Mouse (Mus musculus): ENCODE results near the gene Apoc2. TPM values are rescaled to one million over a fixed set of nuclear protein-coding genes. Genes with fewer than 3 reads are reported as not detected.

Apoc2 gene
- total RNA-seq (2021): not detected

GRCm38 (mm10) chr7:19677872-19678271, at the start of gene Apoc2:
Apoc2 (minus strand) TSS chr7:19677941.
- no peak for DNase-seq

GRCm38 (mm10) chr7:19726541-19726940, 48.8 kb upstream of the Apoc2 start:
- DNase-seq: no peak

- no peak for DNase-seq
Observed at GRCm38 (mm10) chr7:19724167-19724566, 46.4 kb upstream of the Apoc2 start.

DNA sequence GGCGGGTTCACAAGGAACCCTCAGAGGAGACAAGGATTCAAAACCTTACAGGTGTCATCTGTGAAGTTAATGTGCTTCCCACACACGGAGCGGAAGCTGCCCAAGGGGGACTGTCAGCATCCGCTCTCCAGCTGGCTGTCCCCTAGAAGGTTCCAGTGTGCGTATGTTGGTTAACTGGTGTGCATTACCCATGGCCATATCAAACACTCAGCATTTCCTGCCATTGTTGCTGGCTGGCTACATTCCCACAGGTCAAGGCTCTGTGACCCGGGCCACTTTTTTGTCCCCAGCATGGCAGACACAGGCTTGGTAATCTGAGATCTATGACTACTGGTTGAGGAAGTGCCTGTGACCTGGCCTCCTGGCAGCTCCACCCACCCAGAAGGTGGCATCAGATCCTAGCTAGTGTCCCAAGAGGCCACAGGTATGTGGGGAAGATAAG, 45.0 kb upstream of the Apoc2 start:
- DNase-seq: no peak

GRCm38 (mm10) chr7:19719200-19719599, 41.5 kb upstream of the Apoc2 start:
- DNase-seq: no peak

DNA sequence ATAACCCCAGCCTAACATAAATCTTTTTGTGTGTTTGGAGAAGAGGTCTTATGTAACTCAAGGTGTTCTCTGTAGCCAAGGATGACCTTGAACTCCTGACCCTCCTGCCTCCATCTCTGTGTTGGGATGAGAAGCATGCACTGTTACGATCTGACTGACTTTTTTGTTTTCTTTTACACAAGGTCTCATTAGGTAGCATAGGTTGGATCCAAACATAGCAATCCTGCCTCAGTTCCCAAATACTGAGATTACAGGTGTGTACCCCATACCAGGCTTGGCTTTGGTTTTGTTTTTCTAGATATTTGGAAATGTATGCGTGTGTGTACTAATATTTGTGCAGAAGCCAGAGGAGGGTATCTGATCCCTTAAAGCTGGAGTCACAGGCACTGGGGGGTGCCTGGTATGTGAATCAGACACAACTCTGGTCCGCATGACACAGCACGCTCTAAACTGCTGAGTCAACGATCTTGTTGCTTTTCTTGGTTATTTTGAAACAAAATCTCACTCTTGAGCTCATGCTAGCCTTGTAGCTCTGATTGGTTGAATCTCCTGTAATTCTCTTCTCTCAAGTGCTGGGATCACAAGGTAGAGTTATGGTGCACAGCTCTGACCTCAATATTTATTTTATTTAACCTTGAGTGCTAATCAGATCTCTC, 40.7 kb upstream of the Apoc2 start:
- DNase-seq: no peak

DNA sequence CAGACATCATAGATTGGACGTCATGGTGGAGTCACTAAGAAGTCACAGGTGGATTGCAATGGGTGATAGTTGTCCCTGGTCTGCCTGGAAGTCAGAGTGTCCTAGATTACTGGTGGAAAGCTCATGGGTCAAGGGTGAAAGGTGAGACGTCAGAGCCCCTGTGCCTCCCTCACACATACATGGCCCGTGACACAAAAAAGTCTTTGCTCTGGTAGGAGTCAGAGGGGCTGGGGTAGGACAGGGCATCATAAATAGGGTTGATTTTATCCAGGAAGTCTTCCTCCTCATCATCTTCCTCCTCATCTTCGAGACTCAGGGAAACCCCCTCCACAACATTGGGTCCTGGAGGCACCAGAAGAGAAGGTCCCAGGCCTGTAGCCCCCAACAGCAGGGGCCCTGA, 39.6 kb upstream of the Apoc2 start:
- no peak for DNase-seq

DNA sequence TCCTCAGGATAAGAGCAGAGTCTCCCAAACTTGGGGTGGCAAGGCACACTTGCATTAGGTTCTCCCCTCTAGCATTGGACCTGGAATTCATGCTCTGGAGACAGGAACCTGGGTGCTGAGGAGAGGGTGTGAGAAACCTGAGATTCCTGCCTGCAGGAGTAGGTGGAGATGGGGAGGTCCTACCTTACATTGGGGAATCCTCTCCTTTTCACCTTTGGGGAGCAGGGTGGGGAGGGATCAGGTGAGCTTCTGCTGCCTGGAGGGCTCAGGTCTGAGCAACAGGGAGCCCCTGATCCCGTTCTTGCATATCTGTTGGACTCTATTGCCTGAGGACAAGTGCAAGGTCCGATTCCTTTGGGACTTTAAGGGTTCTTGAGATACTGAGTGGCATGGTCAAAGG, 39.1 kb upstream of the Apoc2 start:
- DNase-seq: no peak

GRCm38 (mm10) chr7:19716055-19716682, 38.4 kb upstream of the Apoc2 start:
- DNase-seq: no peak

DNA sequence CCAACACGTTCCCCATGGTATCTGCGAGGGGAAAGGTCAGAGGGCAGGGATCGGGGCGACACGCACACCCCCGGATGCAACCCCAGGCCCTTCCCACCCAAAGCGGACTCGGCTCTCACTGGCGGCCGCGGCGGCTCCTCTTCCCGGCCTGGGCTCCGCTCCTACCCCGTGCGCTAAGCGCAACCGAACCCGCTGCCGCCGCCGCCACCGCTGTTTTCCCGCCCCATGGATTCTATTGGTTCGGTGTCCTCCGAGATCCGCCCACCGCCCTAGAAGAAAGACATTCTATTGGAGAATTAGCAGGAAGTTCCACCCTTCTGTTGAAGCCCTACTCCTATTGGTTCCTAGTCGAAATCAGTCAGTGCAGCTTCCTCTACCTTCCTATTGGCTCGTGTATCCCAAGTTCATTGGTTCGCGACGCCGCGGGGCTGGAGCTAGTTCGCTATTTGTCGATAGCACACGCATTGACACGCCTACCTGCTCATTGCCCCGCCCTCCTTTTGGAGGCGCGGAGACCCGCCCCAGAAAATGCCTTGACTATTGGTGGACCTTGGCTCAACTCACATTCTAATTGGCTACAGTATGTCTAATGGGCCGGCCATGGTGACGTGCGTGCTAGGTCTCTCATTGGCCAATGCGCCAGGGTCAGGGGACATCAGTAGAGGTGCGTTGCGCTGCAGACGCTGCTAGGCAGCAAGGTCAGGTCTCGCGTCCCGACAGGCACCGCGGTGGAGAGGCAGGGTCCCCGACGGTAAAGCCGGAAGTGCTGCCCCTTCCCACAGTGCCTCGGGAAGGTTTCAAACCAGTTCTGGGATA, 37.7 kb upstream of the Apoc2 start, which contains the start of gene Tomm40:
Gene Tomm40 (minus strand): TSS at position 200 of the 816 bp plus-strand sequence.
- peak; percentile 99 to 100 for DNase-seq

GRCm38 (mm10) chr7:19714836-19715235, 37.1 kb upstream of the Apoc2 start:
- no peak for DNase-seq

GRCm38 (mm10) chr7:19713598-19713997, 35.9 kb upstream of the Apoc2 start:
- no peak for DNase-seq

- no peak for DNase-seq
Observed at GRCm38 (mm10) chr7:19713196-19713595, 35.5 kb upstream of the Apoc2 start.

GRCm38 (mm10) chr7:19712414-19712813, 34.7 kb upstream of the Apoc2 start:
- DNase-seq: no peak

- no peak for DNase-seq
Observed at GRCm38 (mm10) chr7:19710650-19711049, 32.9 kb upstream of the Apoc2 start.

DNA sequence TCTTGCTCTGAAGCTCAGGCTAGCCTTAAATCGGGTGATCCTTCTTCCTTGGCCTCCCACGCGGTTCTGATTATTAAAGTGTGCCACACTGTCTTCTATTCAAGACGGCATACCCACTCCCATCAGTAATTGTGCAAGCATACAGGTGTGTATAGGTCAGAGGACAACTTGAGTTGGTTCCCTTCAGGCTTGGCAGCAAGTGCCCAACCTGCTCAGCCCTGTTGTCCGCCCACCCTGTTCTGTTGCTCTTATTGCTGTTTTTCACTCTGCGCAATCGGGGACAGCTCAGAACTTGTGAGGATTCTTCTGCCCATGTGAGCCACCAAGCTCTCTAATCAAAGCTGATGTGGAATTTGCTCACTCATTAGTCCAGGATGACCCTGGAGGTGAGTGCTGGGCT, 27.5 kb upstream of the Apoc2 start:
- no peak for DNase-seq

DNA sequence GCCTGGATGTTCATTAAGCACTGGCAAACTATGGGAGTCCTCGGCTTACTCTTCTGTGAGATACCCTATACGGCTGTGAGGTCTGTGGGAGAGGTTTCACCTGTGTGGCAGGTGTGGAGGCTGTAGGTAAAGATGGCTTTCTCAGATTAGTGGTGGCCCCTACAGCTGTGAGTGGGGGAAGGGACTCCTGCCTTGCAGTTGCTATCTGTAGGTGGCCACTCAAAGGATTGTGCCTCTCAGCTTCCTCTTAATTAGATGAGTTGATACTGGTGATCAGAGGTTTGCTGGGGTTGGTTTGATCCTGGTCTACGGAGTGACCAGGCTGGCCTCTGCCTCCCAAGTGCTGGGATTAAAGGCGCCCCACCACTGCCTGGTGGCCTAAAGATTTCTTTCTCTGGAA, 26.7 kb upstream of the Apoc2 start:
- no peak for DNase-seq

GRCm38 (mm10) chr7:19702859-19703555, 25.3 kb upstream of the Apoc2 start:
- DNase-seq: no peak

DNA sequence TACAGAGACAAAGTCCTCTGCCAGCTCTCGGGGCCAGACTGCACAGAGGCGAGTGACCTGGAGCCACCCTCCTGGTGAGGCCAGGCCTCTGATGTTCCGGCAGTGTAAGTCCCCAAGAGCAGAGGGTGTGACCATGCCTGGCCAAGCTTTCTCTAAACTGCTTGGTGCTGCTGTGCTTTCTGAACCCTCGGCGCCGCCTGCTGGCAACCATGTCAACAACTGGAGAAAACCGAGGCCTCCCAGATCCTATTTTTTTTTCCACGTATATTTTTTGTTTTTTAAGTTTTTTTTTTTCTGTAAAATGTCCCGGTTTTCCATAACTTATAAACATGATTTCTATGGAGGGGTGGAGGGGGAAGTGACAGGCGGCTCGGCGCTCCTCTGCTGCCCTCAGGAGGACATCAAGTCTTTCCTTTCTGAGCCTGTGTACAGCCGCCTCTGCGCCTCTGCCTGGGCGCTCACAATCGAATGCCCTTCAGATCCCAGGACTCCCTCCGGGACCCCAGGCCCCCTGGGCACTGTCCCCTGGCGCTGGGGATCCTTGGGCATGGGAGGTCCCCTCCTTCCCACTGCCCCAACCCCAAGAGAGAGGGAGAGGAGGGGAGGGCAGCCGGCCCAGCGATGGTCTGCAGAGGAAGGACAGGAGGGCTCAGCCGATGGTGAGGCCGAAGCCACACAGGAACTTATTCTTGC, 23.5 kb upstream of the Apoc2 start:
- DNase-seq: peak; percentile 55 to 69

GRCm38 (mm10) chr7:19700299-19701068, 22.7 kb upstream of the Apoc2 start:
- no peak for DNase-seq

DNA sequence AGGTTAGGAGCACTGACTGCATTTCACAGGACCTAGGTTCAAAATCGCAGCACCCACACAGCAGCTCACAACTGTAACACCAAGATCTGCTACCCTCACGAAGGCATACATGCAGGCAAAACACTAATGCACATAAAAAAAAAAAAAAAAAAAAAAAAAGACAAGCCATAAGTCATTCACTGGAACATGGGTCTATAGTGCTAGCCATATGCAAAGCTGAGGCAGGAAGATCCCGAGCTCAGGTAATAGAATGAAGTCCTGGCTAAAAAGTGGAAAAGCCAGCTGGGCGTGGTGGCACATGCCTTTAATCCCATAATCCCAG, 22.0 kb upstream of the Apoc2 start:
- no peak for DNase-seq

All from layer of hippocampus, postnatal 36 days (tissue).